Mouse (Mus musculus) stomach, postnatal 0 days (tissue): ENCODE measurements around the gene Mamdc4.

Experiments used
- CTCF ChIP-seq: IDR thresholded peaks from 2 replicates; pipeline ENCODE4 v1.5.1; 2016; ENCODE audit warnings: antibody characterized with exemption, low read depth, mild to moderate bottlenecking, moderate library complexity
- EP300 ChIP-seq: optimal IDR thresholded peaks from 2 replicates; pipeline ENCODE3; 2016; ENCODE audit warnings: antibody characterized with exemption

DNA sequence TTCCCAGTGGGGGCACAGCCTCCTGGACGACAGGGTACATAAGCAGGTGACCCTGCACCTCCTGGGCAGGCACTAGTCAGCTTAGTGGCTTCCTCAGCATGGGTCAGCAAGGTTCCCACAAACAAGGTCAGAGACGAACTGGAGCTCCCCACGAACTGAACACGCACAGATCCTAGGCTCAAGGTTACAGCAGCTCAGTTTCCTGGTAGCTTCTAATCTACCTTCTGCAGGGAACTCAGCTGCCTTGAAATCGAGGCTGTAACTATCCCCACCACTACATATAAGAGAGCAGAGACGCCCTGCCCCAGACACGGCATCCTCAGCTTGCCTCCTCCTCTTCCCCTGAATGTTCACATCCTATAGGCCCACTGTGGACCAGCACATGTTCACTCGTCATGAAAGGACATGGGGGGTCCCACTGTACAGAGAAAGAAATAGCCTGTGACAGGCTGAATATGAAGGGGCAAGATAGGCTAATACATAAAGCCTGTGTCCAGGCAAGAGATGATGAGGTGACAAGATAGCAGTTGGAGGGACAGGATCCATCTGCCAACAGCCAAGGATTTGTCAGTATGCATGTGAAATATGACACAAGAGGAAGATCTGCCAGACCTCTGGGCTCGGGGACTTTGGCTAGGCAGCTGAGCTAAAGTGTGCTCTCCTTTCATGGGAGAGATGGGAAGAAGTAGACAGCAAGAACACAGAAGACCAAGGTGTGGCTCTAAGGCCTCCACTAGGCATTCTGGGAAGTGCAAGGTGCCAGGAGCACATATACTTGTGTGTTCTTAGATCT lies 47.9 kb downstream of the Mamdc4 start:
- no peak for TF ChIP-seq CTCF
- TF ChIP-seq EP300, result no peak
